Mouse (Mus musculus) heart, embryonic 16.5 days (tissue): Measurements from ENCODE around the gene Rab23. TPM values are rescaled to one million over a fixed set of nuclear protein-coding genes. Genes with fewer than 3 reads are reported as not detected.

Experiments
- ATAC-seq: fragments of 200-750 bp; cut with Nextera tagmentation; replicated peaks from 2 replicates; pipeline ENCODE4 v1.8.0; 2017; ENCODE audit warnings: moderate number of reproducible peaks; ENCODE audit not compliant: insufficient read depth, low FRiP score; ENCODE audit errors: extremely low read depth
- H3K27ac ChIP-seq: fragments of 300-500 bp; sonication (generic); 2 replicates; pipeline ENCODE4 v1.5.1; 2014; ENCODE audit warnings: mild to moderate bottlenecking, low read length, control low read depth, moderate library complexity
- H3K27me3 ChIP-seq: fragments of 300-500 bp; sonication (generic); 2 replicates; pipeline ENCODE4 v1.6.1; 2014; ENCODE audit warnings: low read length, mixed read lengths; ENCODE audit not compliant: control insufficient read depth, insufficient read depth
- H3K36me3 ChIP-seq: fragments of 300-500 bp; sonication (generic); 2 replicates; pipeline ENCODE4 v1.6.1; 2014; ENCODE audit not compliant: control insufficient read depth, insufficient read depth
- H3K4me1 ChIP-seq: fragments of 300-500 bp; sonication (generic); 2 replicates; pipeline ENCODE4 v1.6.1; 2014; ENCODE audit warnings: low read length, mixed read lengths; ENCODE audit not compliant: control insufficient read depth, insufficient read depth
- H3K4me2 ChIP-seq: fragments of 300-500 bp; sonication (generic); 2 replicates; pipeline ENCODE4 v1.6.1; 2014; ENCODE audit warnings: low read depth, mild to moderate bottlenecking, control low read depth, low read length
- H3K4me3 ChIP-seq: fragments of 300-500 bp; sonication (generic); 2 replicates; pipeline ENCODE4 v1.5.1; 2014; ENCODE audit warnings: mild to moderate bottlenecking, control low read depth, low read length
- H3K9ac ChIP-seq: fragments of 300-500 bp; sonication (generic); 2 replicates; pipeline ENCODE4 v1.6.1; 2014; ENCODE audit warnings: low read length, control low read depth
- H3K9me3 ChIP-seq: fragments of 300-500 bp; sonication (generic); replicated peaks from 2 replicates; pipeline ENCODE4 v1.6.1; 2016; ENCODE audit warnings: low read length; ENCODE audit not compliant: control insufficient read depth
- WGBS: fragments of 180-500 bp; shearing (Covaris S2); extraction: QIAGEN DNeasy Blood & Tissue Kit; methylation state at CpG from one replicate; pipeline ENCODE4 v1.1.7; 2014; 5-methylcytosine and 5-hydroxymethylcytosine counted together
- polyA plus RNA-seq: library from polyadenylated mRNA; unstranded; fragments of >200 nt; fragmentation: Nextera tagmentation; extraction: Ambion mirVana; gene quantifications from 2 replicates; pipeline ENCODE4 v1.2.1, GENCODE M21; 2015

The Rab23 gene
- polyA plus RNA-seq, 1 experiment from 2014 or later = 10.9 TPM

DNA sequence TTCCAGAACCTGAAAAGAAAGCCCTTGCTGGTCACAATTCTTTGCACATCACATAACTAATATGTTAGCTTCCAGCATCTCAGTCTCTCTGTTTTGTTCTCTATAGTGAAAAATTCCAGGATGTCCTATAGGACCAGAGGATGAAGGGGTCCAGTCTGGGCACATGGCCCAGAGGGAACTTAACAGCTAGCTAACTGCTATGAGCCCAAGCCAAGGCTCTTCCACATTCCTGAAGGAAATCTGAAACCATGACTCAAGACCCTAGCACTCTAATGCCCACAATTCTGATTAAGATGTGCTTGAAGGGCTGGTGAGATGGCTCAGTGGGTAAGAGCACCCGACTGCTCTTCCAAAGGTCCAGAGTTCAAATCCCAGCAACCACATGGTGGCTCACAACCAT is 2.1 kb upstream of the Rab23 start:
- 79% methylated on average over 1 of the region's 1 CpGs for WGBS
- no peak overlapping the region for H3K4me3 ChIP-seq
- H3K27me3 ChIP-seq = no peaks in the 10 kb centered on the region
- no peak overlapping the region for H3K4me2 ChIP-seq
- 0 out of 2 replicates have a peak, but pooled peaks cover 3% of the 10 kb centered on the region for H3K36me3 ChIP-seq
- H3K9me3 ChIP-seq = no peaks in the 10 kb centered on the region
- no peak for ATAC-seq
- H3K27ac ChIP-seq = no peak overlapping the region
- H3K9ac ChIP-seq = no peak overlapping the region
- H3K4me1 ChIP-seq = peaks cover 6% of the 10 kb centered on the region

DNA sequence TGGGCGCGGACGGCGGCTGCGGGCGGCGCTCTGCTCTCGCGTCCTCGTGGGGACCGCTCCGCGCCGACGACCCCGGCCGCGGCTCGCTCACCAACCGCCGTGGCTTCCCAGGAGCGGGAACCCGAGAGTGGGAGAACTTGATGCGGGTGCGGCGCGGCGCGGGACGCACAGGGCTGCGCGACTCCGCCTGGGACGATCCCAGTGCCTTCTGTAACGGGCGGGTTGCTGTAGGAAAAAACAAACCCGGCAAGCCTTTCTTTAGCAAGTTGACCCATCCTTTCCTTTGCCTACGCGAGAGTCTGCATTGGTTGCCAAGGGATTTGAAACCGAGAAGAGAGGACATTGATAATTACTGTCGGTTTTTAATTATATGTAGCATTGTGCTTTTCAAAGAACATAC is 544 bp downstream of the Rab23 start:
- Histone ChIP-seq H3K36me3 (peaks cover 21% of the 10 kb centered on the region), H3K4me1 (peaks cover 6% of the 10 kb centered on the region), H3K4me3 (peak overlapping the region; percentile 89), H3K9ac (peak overlapping the region; percentile 92), H3K27me3 (no peaks in the 10 kb centered on the region), H3K9me3 (no peaks in the 10 kb centered on the region), H3K27ac (peak overlapping the region; percentile 80), H3K4me2 (peak overlapping the region; percentile 87)
- WGBS = under 1% methylated on average over 38 of the region's 41 CpGs
- peak; percentile 50 for ATAC-seq

DNA sequence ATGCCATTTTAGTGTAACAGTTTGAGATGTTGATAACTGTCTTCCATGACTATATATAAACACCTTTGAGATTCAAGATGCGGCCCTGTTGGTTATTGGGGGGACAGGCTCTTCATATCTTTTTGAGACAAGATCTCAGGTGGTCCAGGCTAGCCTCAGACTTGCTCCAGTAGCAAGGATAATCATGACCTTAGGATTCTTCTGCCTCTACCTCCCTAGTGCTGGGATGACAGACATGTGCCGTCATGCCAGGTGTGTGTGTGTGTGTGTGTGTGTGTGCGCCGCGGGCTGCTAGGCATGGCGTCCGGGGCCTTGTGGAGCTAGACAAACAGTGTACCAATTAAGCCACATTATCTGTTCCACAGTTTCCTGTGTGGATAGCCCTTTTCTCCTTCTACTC is 1.3 kb downstream of the Rab23 start:
- ATAC-seq = no peak
- H3K27me3 ChIP-seq = no peaks in the 10 kb centered on the region
- no peaks in the 10 kb centered on the region for H3K9me3 ChIP-seq
- no peak overlapping the region for H3K27ac ChIP-seq
- 80% methylated on average over 7 of the region's 7 CpGs for WGBS
- H3K4me1 ChIP-seq = peaks cover 6% of the 10 kb centered on the region
- no peak overlapping the region for H3K4me2 ChIP-seq
- no peak overlapping the region for H3K9ac ChIP-seq
- H3K4me3 ChIP-seq = no peak overlapping the region
- peaks cover 25% of the 10 kb centered on the region for H3K36me3 ChIP-seq

DNA sequence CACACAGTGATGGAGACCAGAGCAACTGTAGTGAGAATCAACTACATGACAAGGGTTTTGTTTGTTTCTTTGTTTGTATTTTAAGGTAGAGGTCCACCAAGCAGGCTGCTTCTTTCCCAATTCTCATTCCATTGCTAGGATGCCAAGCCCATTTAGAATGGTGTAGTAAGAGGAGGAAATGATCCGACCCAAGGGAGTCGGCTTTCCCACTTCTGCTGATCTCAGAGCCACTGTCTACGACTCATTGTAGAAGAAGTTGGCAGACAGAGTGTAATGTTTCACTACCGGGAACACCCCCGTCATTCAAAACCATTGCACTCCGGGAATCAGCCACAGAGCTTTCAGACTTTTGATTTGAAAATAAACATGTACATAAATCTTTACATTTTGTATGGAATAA is 4.8 kb downstream of the Rab23 start:
- 84% methylated on average over 6 of the region's 6 CpGs for WGBS
- peaks cover 31% of the 10 kb centered on the region for H3K36me3 ChIP-seq
- peaks cover 6% of the 10 kb centered on the region for H3K4me1 ChIP-seq
- H3K4me3 ChIP-seq = no peak overlapping the region
- H3K9me3 ChIP-seq = no peaks in the 10 kb centered on the region
- H3K27me3 ChIP-seq = no peaks in the 10 kb centered on the region
- no peak for ATAC-seq
- H3K27ac ChIP-seq = no peak overlapping the region
- no peak overlapping the region for H3K9ac ChIP-seq
- H3K4me2 ChIP-seq = no peak overlapping the region

DNA sequence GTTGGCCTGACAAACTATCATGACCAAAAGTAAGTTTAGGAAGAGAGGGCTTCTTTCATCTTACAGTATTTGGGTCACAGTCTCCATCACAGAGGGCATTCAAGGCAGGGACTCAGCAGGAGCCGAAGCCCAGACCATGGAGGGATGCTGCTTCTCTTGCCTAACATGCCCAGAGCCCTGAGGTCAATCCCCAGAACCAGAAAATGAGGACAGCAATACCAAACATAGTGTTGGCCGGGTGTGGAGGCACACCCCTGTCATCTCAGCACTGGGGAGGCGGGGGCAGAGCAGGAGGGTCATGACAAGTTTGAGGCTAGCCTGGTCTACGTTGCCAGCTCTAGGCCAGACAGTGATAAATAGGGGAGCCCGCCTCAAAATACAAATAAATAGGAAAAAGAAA is 5.4 kb downstream of the Rab23 start:
- H3K4me3 ChIP-seq = no peak overlapping the region
- H3K4me1 ChIP-seq = peaks cover 6% of the 10 kb centered on the region
- peaks cover 32% of the 10 kb centered on the region for H3K36me3 ChIP-seq
- no peaks in the 10 kb centered on the region for H3K27me3 ChIP-seq
- H3K9ac ChIP-seq = no peak overlapping the region
- no peaks in the 10 kb centered on the region for H3K9me3 ChIP-seq
- 85% methylated on average over 5 of the region's 5 CpGs for WGBS
- ATAC-seq = no peak
- H3K27ac ChIP-seq = no peak overlapping the region
- H3K4me2 ChIP-seq = no peak overlapping the region

DNA sequence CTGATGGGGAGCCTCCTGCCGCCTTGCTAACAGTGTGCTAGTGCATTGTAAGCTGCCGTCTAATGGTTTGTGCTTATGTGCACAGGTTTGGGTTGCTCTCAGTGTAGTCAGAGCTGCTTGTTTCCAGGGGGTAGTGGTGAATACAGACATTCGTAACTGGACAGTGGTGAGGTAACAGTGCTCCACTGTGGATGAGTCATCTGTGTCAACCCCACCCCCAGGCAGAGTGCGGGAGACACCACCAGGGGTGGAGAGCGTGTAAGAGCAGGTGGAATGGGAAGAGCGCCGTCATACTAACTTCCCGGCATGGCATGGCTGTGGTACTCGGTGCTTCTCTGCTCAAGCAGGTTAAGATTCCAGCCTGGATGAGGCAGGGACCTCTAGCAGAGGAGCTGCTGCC is 13.4 kb downstream of the Rab23 start:
- peaks cover 15% of the 10 kb centered on the region for H3K36me3 ChIP-seq
- H3K9me3 ChIP-seq = no peaks in the 10 kb centered on the region
- no peak overlapping the region for H3K4me3 ChIP-seq
- ATAC-seq = no peak
- 79% methylated on average over 9 of the region's 9 CpGs for WGBS
- no peak overlapping the region for H3K27ac ChIP-seq
- no peak overlapping the region for H3K4me2 ChIP-seq
- H3K4me1 ChIP-seq = no peaks in the 10 kb centered on the region
- H3K27me3 ChIP-seq = no peaks in the 10 kb centered on the region
- no peak overlapping the region for H3K9ac ChIP-seq

DNA sequence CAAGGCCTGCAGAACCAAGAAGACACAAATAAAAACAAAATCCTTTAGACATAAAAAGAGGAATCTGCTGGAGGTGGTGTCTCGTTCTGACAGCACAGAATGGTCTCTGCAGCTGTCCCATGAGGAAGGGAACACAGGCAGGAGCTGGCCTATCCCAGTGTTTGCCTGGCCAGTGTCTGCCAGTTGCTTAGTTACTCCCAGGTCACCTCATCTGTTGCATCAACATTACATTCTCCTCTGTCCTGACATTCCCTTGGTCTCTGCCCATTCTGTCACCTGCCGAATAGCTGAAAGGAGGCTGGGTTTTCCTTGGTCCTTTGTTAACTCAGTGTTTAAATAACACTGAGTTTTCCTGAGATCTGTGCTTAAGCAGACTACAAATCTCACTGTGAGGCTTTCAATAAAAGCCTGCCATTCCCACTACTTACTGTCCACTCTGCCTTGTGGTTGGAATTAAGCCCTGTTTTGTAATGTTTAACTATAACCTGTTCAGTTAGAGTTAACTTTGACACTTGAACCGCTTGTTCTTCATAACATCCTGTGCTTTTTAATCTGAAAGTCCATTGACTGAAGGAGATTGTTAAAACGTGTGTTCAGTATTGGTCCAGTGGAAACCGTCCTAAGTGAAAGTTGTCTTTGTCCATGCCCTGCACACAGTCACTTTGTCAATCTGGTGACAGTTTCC is 14.5 kb downstream of the Rab23 start:
- Histone ChIP-seq H3K9me3 (no peaks in the 10 kb centered on the region), H3K36me3 (peaks cover 13% of the 10 kb centered on the region), H3K4me3 (no peak overlapping the region), H3K4me2 (no peak overlapping the region), H3K27ac (no peak overlapping the region), H3K27me3 (no peaks in the 10 kb centered on the region), H3K4me1 (no peaks in the 10 kb centered on the region), H3K9ac (no peak overlapping the region)
- no peak for ATAC-seq
- WGBS = 70% methylated on average over 5 of the region's 5 CpGs

DNA sequence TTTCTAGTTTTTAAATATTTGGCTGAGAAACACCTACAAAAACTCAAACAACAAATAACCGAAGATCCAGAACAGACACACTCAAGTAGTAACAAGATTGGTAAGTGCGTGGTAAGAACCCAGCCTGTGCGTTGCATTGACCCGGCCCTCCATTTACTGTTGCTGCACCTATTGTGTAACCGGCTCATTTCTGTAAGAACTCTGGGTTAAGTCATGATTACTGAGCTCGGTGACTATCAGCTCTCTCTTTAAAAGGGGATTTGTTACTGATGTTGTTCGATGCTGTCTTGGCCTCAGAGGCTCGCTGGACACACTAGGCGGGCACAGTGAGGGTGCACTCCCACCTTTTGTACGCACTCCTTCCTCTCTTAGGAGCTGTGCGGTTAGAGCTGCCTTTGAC is 18.6 kb downstream of the Rab23 start:
- peaks cover 18% of the 10 kb centered on the region; the same call in 1 of the 2 replicates for H3K36me3 ChIP-seq
- WGBS = 88% methylated on average over 11 of the region's 11 CpGs

DNA sequence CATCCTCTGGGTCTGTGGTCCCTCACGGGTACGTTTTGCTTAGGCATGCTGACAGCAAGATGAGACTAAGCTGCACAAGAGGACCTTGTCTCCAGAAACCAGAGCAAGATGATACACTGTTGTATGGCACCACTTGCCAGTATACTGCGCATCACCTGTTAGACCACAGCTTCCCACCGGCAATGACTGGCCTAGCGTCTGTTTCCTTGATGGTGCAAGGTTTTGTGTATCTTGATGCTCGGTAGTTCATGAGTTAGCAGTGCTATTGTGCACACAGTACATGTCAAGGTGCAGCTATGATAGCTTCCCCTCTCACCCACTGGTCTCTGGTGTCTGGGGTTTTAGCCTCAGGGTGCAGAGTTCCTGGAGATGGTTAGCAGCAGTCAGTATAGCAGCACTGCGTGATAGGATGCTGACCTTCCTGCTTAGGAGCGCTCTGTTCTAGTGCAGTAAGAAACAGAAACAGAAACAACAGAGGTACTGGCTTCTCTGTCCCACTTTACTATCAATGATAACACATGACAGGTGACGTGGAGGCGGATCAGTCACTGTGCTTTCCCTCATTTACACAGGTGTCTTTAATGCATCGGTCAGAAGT is 19.1 kb downstream of the Rab23 start:
- Histone ChIP-seq H3K27me3 (no peaks in the 10 kb centered on the region), H3K9ac (no peak overlapping the region), H3K36me3 (peaks cover 18% of the 10 kb centered on the region; the same call in 1 of the 2 replicates), H3K4me3 (no peak overlapping the region), H3K27ac (no peak overlapping the region), H3K4me2 (no peak overlapping the region), H3K4me1 (no peaks in the 10 kb centered on the region), H3K9me3 (no peaks in the 10 kb centered on the region)
- WGBS = 85% methylated on average over 11 of the region's 11 CpGs
- ATAC-seq = no peak

More for the DNA sequence above, 18.6 kb downstream of the Rab23 start:
- Histone ChIP-seq H3K27ac (no peak overlapping the region), H3K4me2 (no peak overlapping the region), H3K4me1 (no peaks in the 10 kb centered on the region), H3K9me3 (no peaks in the 10 kb centered on the region), H3K9ac (no peak overlapping the region), H3K27me3 (no peaks in the 10 kb centered on the region), H3K4me3 (no peak overlapping the region)
- ATAC-seq = no peak
